Mouse (Mus musculus) intestine, embryonic 16.5 days (tissue): ENCODE measurements around the gene Atad5. TPM values are rescaled to one million over a fixed set of nuclear protein-coding genes. Genes with fewer than 3 reads are reported as not detected.
"Not testable (repeated sequence)": the region's sequence is repeated elsewhere in the genome, so short reads cannot be mapped to it uniquely, and the experiment has no call there.

Experiments
- ATAC-seq: fragments of 200-750 bp; cut with Nextera tagmentation; 2 replicates; pipeline ENCODE4 v1.8.0; 2017; ENCODE audit warnings: moderate TSS enrichment, moderate library complexity
- H3K27ac ChIP-seq: fragments of 300-500 bp; sonication (generic); 2 replicates; pipeline ENCODE4 v1.5.1; 2014; ENCODE audit warnings: mild to moderate bottlenecking, low read length
- H3K27me3 ChIP-seq: fragments of 300-500 bp; sonication (generic); replicated peaks from 2 replicates; pipeline ENCODE4 v1.6.1; 2014; ENCODE audit warnings: low read length, control low read depth, mixed read lengths; ENCODE audit not compliant: control insufficient read depth, insufficient read depth
- H3K36me3 ChIP-seq: fragments of 300-500 bp; sonication (generic); 2 replicates; pipeline ENCODE4 v1.6.1; 2014; ENCODE audit warnings: low read length, control low read depth; ENCODE audit not compliant: control insufficient read depth, insufficient read depth
- H3K4me1 ChIP-seq: fragments of 300-500 bp; sonication (generic); 2 replicates; pipeline ENCODE4 v1.6.1; 2014; ENCODE audit warnings: low read length, control low read depth, mixed read lengths; ENCODE audit not compliant: control insufficient read depth, insufficient read depth
- H3K4me2 ChIP-seq: fragments of 300-500 bp; sonication (generic); 2 replicates; pipeline ENCODE4 v1.6.1; 2014; ENCODE audit warnings: low read depth, low read length, control low read depth
- H3K4me3 ChIP-seq: fragments of 300-500 bp; sonication (generic); 2 replicates; pipeline ENCODE4 v1.5.1; 2014; ENCODE audit warnings: mild to moderate bottlenecking, low read length
- H3K9ac ChIP-seq: fragments of 300-500 bp; sonication (generic); 2 replicates; pipeline ENCODE4 v1.6.1; 2014; ENCODE audit warnings: low read depth, low read length
- H3K9me3 ChIP-seq: fragments of 300-500 bp; sonication (generic); 2 replicates; pipeline ENCODE4 v1.6.1; 2016; ENCODE audit warnings: low read length, control low read depth; ENCODE audit not compliant: control insufficient read depth
- WGBS: fragments of 180-500 bp; shearing (Covaris S2); extraction: QIAGEN DNeasy Blood & Tissue Kit; methylation state at CpG from one replicate; pipeline ENCODE4 v1.1.7; 2014; 5-methylcytosine and 5-hydroxymethylcytosine counted together
- polyA plus RNA-seq: library from polyadenylated mRNA; unstranded; fragments of >200 nt; fragmentation: Nextera tagmentation; extraction: Ambion mirVana; gene quantifications from 2 replicates; pipeline ENCODE4 v1.2.1, GENCODE M21; 2015

The Atad5 gene
- polyA plus RNA-seq, 1 experiment from 2014 or later = 5.6 TPM

DNA sequence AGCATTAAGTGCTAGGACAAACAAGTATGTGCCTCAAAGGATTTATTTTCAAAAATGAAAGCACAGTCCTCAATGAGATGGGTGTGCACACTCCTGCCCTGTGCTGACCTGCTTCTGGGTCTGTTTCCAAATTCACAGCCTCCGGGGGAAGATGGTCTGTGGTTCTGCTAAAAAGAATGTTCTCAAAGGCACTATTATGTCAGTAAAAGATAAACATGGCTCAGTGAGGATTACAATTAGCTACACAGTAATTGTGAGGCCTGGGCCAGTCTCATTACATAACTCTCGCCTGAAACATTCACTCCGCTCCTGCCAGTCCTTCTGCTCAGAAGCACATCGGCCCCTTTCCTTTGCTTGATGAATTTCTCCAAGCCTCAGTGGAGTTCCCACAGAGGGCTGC lies 27.0 kb upstream of the Atad5 start:
- WGBS = 57% methylated on average over 4 of the region's 4 CpGs
- H3K4me2 ChIP-seq = no peak overlapping the region
- ATAC-seq = no peak

DNA sequence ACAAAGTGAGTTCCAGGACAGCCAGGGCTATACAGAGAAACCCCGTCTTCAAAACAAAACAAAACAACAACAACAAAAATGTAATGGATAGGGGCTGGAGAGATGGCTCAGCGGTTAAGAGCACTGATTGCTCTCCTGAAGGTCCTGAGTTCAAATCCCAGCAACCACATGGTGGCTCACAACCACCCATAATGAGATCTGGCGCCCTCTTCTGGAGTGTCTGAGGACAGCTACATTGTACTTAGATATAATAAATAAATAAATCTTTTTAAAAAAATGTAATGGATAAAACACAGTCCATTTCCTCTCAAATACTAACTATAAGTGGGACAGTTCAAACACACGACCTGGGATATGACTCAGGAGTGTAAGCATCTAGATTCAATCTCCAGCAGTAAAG lies 22.8 kb upstream of the Atad5 start:
- not testable (repeated sequence) for H3K4me2 ChIP-seq, H3K9ac ChIP-seq, H3K27me3 ChIP-seq, H3K4me1 ChIP-seq, H3K4me3 ChIP-seq, H3K27ac ChIP-seq, ATAC-seq, H3K9me3 ChIP-seq, H3K36me3 ChIP-seq
- 88% methylated on average over 4 of the region's 4 CpGs for WGBS

More for the DNA sequence above, 27.0 kb upstream of the Atad5 start:
- H3K4me3 ChIP-seq = no peak overlapping the region
- H3K27me3 ChIP-seq = no peaks in the 10 kb centered on the region
- no peak overlapping the region for H3K9ac ChIP-seq
- H3K27ac ChIP-seq = no peak overlapping the region
- H3K4me1 ChIP-seq = no peaks in the 10 kb centered on the region
- H3K9me3 ChIP-seq = no peaks in the 10 kb centered on the region
- peaks cover 3% of the 10 kb centered on the region; the same call in 1 of the 2 replicates for H3K36me3 ChIP-seq

DNA sequence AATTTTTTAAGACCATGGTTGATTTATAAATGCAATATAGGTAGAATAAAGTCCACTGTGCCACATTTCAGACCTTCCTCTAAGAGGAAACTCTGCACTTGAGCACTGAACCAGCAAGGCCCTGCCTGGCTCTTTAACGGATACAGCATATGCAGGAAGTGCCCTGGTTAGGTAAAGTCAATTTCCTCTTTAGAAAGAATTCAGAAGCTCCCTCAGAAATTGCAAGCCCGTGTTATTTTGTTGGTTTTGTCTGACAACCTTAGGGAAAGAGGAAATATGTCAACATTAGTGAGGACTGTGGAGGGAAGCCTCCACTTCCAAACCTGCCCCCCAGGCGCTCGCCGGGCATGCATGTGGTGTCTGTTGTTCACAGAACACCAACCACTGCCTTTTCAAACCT lies 21.6 kb upstream of the Atad5 start:
- no peak overlapping the region for H3K9ac ChIP-seq
- no peaks in the 10 kb centered on the region for H3K27me3 ChIP-seq
- H3K36me3 ChIP-seq = no peaks in the 10 kb centered on the region
- no peak overlapping the region for H3K4me3 ChIP-seq
- no peaks in the 10 kb centered on the region for H3K9me3 ChIP-seq
- ATAC-seq = no peak
- H3K27ac ChIP-seq = no peak overlapping the region
- no peaks in the 10 kb centered on the region for H3K4me1 ChIP-seq
- 76% methylated on average over 5 of the region's 5 CpGs for WGBS
- no peak overlapping the region for H3K4me2 ChIP-seq

DNA sequence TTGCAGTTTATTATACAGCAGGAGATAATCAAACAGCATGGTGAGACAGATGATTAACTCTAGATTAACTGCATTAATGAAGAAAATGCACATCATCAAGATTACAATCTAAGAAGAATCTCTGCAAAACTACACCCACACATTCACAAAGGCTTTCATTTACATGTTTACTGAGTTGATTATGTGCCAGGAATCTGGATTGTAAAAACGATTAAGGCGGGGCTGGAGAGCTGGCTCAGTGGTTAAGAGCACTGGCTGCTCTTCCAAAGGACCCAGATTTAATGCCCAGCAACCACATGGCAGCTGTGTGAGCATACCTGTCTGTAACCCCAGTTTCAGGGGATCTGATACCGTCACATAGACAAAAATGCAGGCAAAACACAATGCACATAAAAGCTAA lies 19.4 kb upstream of the Atad5 start:
- no peak overlapping the region for H3K9ac ChIP-seq
- H3K4me1 ChIP-seq = no peaks in the 10 kb centered on the region
- no peak overlapping the region for H3K4me3 ChIP-seq
- H3K27me3 ChIP-seq = no peaks in the 10 kb centered on the region
- WGBS = 78% methylated on average over 3 of the region's 3 CpGs
- no peaks in the 10 kb centered on the region for H3K36me3 ChIP-seq
- no peaks in the 10 kb centered on the region for H3K9me3 ChIP-seq
- no peak overlapping the region for H3K4me2 ChIP-seq
- ATAC-seq = no peak
- H3K27ac ChIP-seq = no peak overlapping the region

DNA sequence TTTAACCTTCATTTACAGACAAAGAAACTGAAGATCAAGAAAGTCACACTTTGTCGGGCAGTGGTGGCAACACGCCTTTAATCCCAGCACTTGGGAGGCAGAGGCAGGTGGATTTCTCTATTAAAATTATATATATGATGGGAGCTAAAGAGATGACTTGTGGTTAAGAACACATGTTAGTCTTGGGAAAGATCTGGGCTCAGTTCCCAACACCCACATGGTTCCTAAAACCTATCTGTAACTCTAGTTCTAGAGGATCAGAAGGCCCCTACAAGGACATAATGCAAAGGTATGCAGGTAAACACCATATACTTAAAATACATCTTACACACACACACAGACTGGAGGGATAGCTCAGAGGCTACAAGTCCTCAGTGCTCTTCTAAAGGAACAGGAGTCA lies 18.2 kb upstream of the Atad5 start:
- H3K9me3 ChIP-seq = no peaks in the 10 kb centered on the region
- H3K9ac ChIP-seq = no peak overlapping the region
- 94% methylated on average over 2 of the region's 2 CpGs for WGBS
- no peaks in the 10 kb centered on the region for H3K36me3 ChIP-seq
- no peak for ATAC-seq
- H3K27ac ChIP-seq = no peak overlapping the region
- H3K27me3 ChIP-seq = no peaks in the 10 kb centered on the region
- H3K4me2 ChIP-seq = no peak overlapping the region
- no peaks in the 10 kb centered on the region for H3K4me1 ChIP-seq
- no peak overlapping the region for H3K4me3 ChIP-seq

DNA sequence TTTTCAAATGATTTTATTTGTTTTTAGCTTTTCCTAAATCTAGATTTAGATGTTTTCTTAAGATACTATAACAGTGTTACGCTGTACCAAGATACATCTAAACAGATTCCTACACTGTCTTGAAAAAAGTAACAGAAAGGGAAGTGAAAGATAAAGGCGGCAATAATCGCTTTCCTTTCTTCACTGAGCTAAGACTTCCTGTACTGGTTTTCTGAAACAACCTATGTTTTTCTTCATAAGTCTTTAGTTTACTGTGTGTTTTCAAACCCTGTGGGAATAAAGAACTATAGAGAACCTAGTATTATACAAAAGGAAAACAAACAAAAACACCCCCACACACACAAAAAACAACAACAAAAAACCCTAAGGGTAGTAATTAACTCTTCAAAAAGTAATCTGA lies 16.8 kb upstream of the Atad5 start:
- no peak overlapping the region for H3K4me2 ChIP-seq
- no peaks in the 10 kb centered on the region for H3K36me3 ChIP-seq
- no peak for ATAC-seq
- H3K4me1 ChIP-seq = no peaks in the 10 kb centered on the region
- no peak overlapping the region for H3K4me3 ChIP-seq
- H3K27ac ChIP-seq = no peak overlapping the region
- no peaks in the 10 kb centered on the region for H3K27me3 ChIP-seq
- WGBS = 88% methylated on average over 3 of the region's 3 CpGs
- no peaks in the 10 kb centered on the region for H3K9me3 ChIP-seq
- no peak overlapping the region for H3K9ac ChIP-seq

DNA sequence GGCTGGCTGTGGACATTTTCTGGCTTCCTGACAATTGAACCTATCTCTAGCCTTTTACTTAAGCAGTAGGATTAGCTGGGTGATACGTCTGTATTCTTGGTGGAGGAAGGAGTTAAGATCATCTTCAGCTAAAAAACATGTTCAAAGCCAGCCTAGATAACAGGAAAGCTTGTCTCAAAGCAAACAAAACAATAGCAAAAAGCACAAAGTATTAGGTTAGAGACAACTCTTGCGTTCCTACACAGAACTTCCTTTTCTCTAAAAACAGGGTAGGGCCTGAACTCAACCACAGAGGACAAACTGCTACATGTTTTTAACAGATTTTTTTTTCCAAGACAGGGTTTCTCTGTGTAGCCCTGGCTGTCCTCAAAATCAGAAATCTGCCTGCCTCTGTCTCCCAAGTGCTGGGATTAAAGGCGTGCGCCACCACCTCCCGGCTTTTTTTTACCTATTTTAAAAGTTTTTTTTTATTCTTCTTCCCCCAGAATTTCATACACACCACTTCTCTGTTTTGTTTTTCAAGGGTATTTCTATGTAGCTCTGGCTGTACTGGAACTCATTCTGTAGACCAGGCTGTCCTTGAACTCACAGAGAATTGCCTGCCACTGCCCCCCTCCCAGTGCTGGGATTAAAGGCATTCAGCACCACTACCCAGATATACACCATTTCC lies 13.5 kb upstream of the Atad5 start:
- no peaks in the 10 kb centered on the region for H3K36me3 ChIP-seq
- ATAC-seq = no peak
- H3K4me1 ChIP-seq = peaks cover 6% of the 10 kb centered on the region
- H3K27ac ChIP-seq = no peak overlapping the region
- no peak overlapping the region for H3K9ac ChIP-seq
- no peaks in the 10 kb centered on the region for H3K27me3 ChIP-seq
- 94% methylated on average over 5 of the region's 5 CpGs for WGBS
- no peaks in the 10 kb centered on the region for H3K9me3 ChIP-seq
- no peak overlapping the region for H3K4me2 ChIP-seq
- no peak overlapping the region for H3K4me3 ChIP-seq

DNA sequence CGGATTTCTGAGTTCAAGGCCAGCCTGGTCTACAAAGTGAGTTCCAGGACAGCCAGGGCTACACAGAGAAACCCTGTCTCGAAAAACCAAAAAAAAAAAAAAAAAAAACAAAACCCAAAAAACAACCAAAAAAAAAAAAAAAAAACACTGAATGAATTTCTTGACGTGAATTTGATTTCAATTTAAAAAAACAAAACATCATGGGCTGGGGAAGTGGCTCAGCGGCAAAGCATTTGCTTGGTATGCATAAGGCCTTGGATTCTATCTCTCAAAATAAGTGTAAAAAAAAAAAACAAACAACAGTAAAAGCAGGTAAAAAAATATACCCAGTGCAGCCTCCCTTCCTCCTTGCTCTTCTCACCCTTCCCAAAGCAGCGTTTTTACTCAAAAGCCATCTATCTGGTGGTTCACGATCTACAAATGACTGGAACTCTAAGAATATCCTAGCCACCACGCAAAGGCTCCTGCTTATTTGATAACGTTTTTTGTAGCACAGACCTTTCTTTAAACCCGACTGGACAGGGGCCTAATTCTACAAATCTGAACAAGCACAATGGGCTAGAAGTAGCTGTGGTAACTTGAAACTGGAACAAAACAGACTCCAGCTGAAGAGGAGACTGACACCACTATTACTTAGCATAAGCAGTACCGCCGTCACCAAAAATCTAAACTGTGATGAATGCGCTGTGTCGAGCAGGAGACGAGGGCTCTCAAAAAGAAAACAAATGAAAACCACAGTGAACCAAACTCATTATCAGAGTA lies 11.2 kb upstream of the Atad5 start:
- H3K27ac ChIP-seq = no peak overlapping the region
- H3K27me3 ChIP-seq = no peaks in the 10 kb centered on the region
- no peak overlapping the region for H3K4me3 ChIP-seq
- ATAC-seq = no peak
- no peak overlapping the region for H3K4me2 ChIP-seq
- no peak overlapping the region for H3K9ac ChIP-seq
- WGBS = 83% methylated on average over 13 of the region's 14 CpGs
- peaks cover 6% of the 10 kb centered on the region for H3K4me1 ChIP-seq
- no peaks in the 10 kb centered on the region for H3K36me3 ChIP-seq
- H3K9me3 ChIP-seq = no peaks in the 10 kb centered on the region

DNA sequence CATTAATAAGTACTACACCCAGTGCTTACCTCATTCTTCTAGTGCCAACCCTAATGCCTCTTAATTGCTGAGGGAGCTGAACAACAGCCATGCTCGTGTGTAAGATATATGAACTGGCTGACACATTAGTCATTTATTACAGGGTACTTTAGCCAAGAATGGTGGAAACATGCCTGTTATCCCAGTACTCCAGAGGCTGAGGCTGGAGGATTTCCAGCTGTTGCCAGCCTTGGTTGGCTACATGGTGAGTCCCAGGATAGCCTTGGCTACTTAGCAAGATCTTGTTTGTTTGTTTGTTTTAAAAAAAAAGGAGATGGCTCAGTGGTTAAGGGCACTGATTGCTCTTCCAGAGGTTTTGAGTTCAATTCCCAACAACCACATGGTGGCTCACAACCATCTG lies 10.4 kb upstream of the Atad5 start:
- Histone ChIP-seq H3K27ac (no peak overlapping the region), H3K9ac (no peak overlapping the region), H3K4me1 (peaks cover 6% of the 10 kb centered on the region), H3K36me3 (no peaks in the 10 kb centered on the region), H3K27me3 (no peaks in the 10 kb centered on the region), H3K4me3 (no peak overlapping the region), H3K9me3 (no peaks in the 10 kb centered on the region), H3K4me2 (no peak overlapping the region)
- no peak for ATAC-seq
- WGBS = 24% methylated on average over 1 of the region's 1 CpGs
